Comparison of ENCODE assay signal across 8 mouse cellular contexts in genomic region chr7:27674195-27674521, GRCm38 (mm10). TPM values are rescaled to one million over a fixed set of nuclear protein-coding genes. Genes with fewer than 3 reads are reported as not detected.
A peak's percentile ranks its signal among the peaks of the same experiment; 100 is the strongest.
DNase-seq lines count a peak whose midpoint lies in the region; ATAC-seq lines count a peak whose summit lies in the region.

No protein-coding gene starts in this region.

- peak overlapping the region; percentile 59 for H3K4me3 ChIP-seq in neural tube, embryonic 11.5 days (ENCODE audit: low read depth, low read length)
- H3K4me3 ChIP-seq in liver, embryonic 11.5 days (ENCODE audit: low read depth, low read length): peak overlapping the region; percentile 80
- H3K4me3 ChIP-seq in stomach, embryonic 16.5 days (replicated peaks; ENCODE audit: low read length): peak overlapping the region; percentile 74

- no peaks in the 10 kb centered on the region for H3K36me3 ChIP-seq in neural tube, embryonic 11.5 days (ENCODE audit: control insufficient read depth, insufficient read depth, low read length)
- H3K36me3 ChIP-seq in liver, embryonic 11.5 days (ENCODE audit: control insufficient read depth, insufficient read depth, low read length): no peaks in the 10 kb centered on the region
- no peaks in the 10 kb centered on the region for H3K36me3 ChIP-seq in stomach, embryonic 16.5 days (ENCODE audit: control insufficient read depth, insufficient read depth, low read length)

- WGBS in neural tube, embryonic 11.5 days: under 1% methylated on average over 28 of the region's 38 CpGs
- under 1% methylated on average over 36 of the region's 38 CpGs for WGBS in liver, embryonic 11.5 days
- 1% methylated on average over 38 of the region's 38 CpGs for WGBS in stomach, embryonic 16.5 days

- no peak overlapping the region for H3K27ac ChIP-seq in neural tube, embryonic 11.5 days (ENCODE audit: low read depth, low read length)
- peak overlapping the region; percentile 30 for H3K27ac ChIP-seq in liver, embryonic 11.5 days (ENCODE audit: low read depth, low read length)
- H3K27ac ChIP-seq in stomach, embryonic 16.5 days (ENCODE audit: low read length): peak overlapping the region; percentile 89; the same call in 1 of the 2 replicates

- no peak for DNase-seq in cerebellum, adult 8-10 months
- no peak for DNase-seq in neural tube, embryonic 11.5 days (ENCODE audit: low spot score)
- DNase-seq in neural tube, embryonic 10.5 days (ENCODE audit: extremely low spot score, low spot score): no peak
- no peak for DNase-seq in liver, embryonic 11.5 days (ENCODE audit: low spot score)
- DNase-seq in urinary bladder, postnatal 4 days (ENCODE audit: low spot score in 2 of 2): no peak
- DNase-seq in right cerebral cortex, postnatal 4 days: no peak

- H3K9ac ChIP-seq in neural tube, embryonic 11.5 days (ENCODE audit: low read length): peak overlapping the region; percentile 60
- H3K9ac ChIP-seq in liver, embryonic 11.5 days (ENCODE audit: low read depth, low read length): peak overlapping the region; percentile 68
- H3K9ac ChIP-seq in stomach, embryonic 16.5 days (ENCODE audit: low read length): peak overlapping the region; percentile 87

- H3K27me3 ChIP-seq in neural tube, embryonic 11.5 days (ENCODE audit: control insufficient read depth, insufficient read depth, low read length): no peaks in the 10 kb centered on the region
- no peaks in the 10 kb centered on the region for H3K27me3 ChIP-seq in liver, embryonic 11.5 days (replicated peaks; ENCODE audit: control insufficient read depth, insufficient read depth, low read length)
- H3K27me3 ChIP-seq in stomach, embryonic 16.5 days (ENCODE audit: control insufficient read depth, insufficient read depth, low read length): no peaks in the 10 kb centered on the region

- H3K4me2 ChIP-seq in neural tube, embryonic 11.5 days (ENCODE audit: low read depth): peak overlapping the region; percentile 81
- peak overlapping the region; percentile 100 for H3K4me2 ChIP-seq in liver, embryonic 11.5 days
- H3K4me2 ChIP-seq in stomach, embryonic 16.5 days (ENCODE audit: low read depth, low read length): peak overlapping the region; percentile 94

- peaks cover 15% of the 10 kb centered on the region for H3K4me1 ChIP-seq in neural tube, embryonic 11.5 days (ENCODE audit: control insufficient read depth, insufficient read depth, low read length)
- H3K4me1 ChIP-seq in liver, embryonic 11.5 days (replicated peaks; ENCODE audit: control insufficient read depth, insufficient read depth, low read length): peaks cover 9% of the 10 kb centered on the region
- peaks cover 16% of the 10 kb centered on the region for H3K4me1 ChIP-seq in stomach, embryonic 16.5 days (ENCODE audit: control insufficient read depth, insufficient read depth, low read length)

- ATAC-seq in cerebellum, adult (ENCODE audit: insufficient number of reproducible peaks, low FRiP score, low TSS enrichment): peak; percentile 49; the same call in 1 of the 2 replicates
- peak; percentile 71 for ATAC-seq in neural tube, embryonic 11.5 days (ENCODE audit: insufficient read depth, low FRiP score, low TSS enrichment)
- ATAC-seq in liver, embryonic 11.5 days (replicated peaks; ENCODE audit: low FRiP score): peak; percentile 66
- ATAC-seq in stomach, embryonic 16.5 days (ENCODE audit: insufficient read depth, low FRiP score): peak; percentile 62

- no peaks in the 10 kb centered on the region for H3K9me3 ChIP-seq in neural tube, embryonic 11.5 days (ENCODE audit: control insufficient read depth, low read length)
- H3K9me3 ChIP-seq in liver, embryonic 11.5 days (ENCODE audit: control insufficient read depth, low read length): no peaks in the 10 kb centered on the region
- H3K9me3 ChIP-seq in stomach, embryonic 16.5 days (replicated peaks; ENCODE audit: control insufficient read depth, low read length): no peaks in the 10 kb centered on the region

RNA-seq across cellular contexts. Expression of gene Map3k10, which starts 0.2 kb away (rescaled TPM):
- 9.0 and 12.5 TPM in 2 replicates for polyA plus RNA-seq in neural tube, embryonic 11.5 days (2014; fragmentation: Nextera tagmentation; extraction: Ambion mirVana)
- 4.8 and 5.6 TPM in 2 replicates for polyA plus RNA-seq in liver, embryonic 11.5 days (2014; fragmentation: Nextera tagmentation; extraction: Ambion mirVana)
- 2.7 and 4.1 TPM in 2 replicates for polyA plus RNA-seq in stomach, embryonic 16.5 days (2015; fragmentation: Nextera tagmentation; extraction: Ambion mirVana)

RNA-seq across cellular contexts. Expression of gene Zfp607b, which starts 15.0 kb away (rescaled TPM):
- polyA plus RNA-seq in neural tube, embryonic 11.5 days (2014; fragmentation: Nextera tagmentation; extraction: Ambion mirVana): 5.0 and 6.1 TPM in 2 replicates
- 1.6 and 3.0 TPM in 2 replicates for polyA plus RNA-seq in liver, embryonic 11.5 days (2014; fragmentation: Nextera tagmentation; extraction: Ambion mirVana)
- polyA plus RNA-seq in stomach, embryonic 16.5 days (2015; fragmentation: Nextera tagmentation; extraction: Ambion mirVana): 2.5 and 4.1 TPM in 2 replicates

RNA-seq across cellular contexts. Expression of gene Ttc9b, which starts 20.4 kb away (rescaled TPM):
- 10.2 and 11.2 TPM in 2 replicates for polyA plus RNA-seq in neural tube, embryonic 11.5 days (2014; fragmentation: Nextera tagmentation; extraction: Ambion mirVana)
- polyA plus RNA-seq in liver, embryonic 11.5 days (2014; fragmentation: Nextera tagmentation; extraction: Ambion mirVana): not detected in 2 replicates
- 0.94 and 1.3 TPM in 2 replicates for polyA plus RNA-seq in stomach, embryonic 16.5 days (2015; fragmentation: Nextera tagmentation; extraction: Ambion mirVana)

RNA-seq across cellular contexts. Expression of gene Zfp60, which starts 57.0 kb away (rescaled TPM):
- 83.7 and 84.7 TPM in 2 replicates for polyA plus RNA-seq in neural tube, embryonic 11.5 days (2014; fragmentation: Nextera tagmentation; extraction: Ambion mirVana)
- 15.8 and 17.5 TPM in 2 replicates for polyA plus RNA-seq in liver, embryonic 11.5 days (2014; fragmentation: Nextera tagmentation; extraction: Ambion mirVana)
- polyA plus RNA-seq in stomach, embryonic 16.5 days (2015; fragmentation: Nextera tagmentation; extraction: Ambion mirVana): 27.8 and 28.2 TPM in 2 replicates
